Mouse (Mus musculus) liver, embryonic 14.5 days (tissue): ENCODE measurements around the gene Tor4a. TPM values are rescaled to one million over a fixed set of nuclear protein-coding genes. Genes with fewer than 3 reads are reported as not detected.

ENCODE experiments used
- ATAC-seq: fragments of 200-750 bp; cut with Nextera tagmentation; 2 replicates; pipeline ENCODE4 v1.8.0; 2017; ENCODE audit warnings: moderate number of reproducible peaks, mild to moderate bottlenecking, moderate library complexity; ENCODE audit not compliant: insufficient read depth
- DNase-seq, 3 experiments: peaks; one replicate each; pipeline ENCODE4 v3.0.0-alpha.2; 2012 to 2013; ENCODE audit warnings: low read depth in 3 of 3, low spot score in 3 of 3
- H3K27ac ChIP-seq: fragments of 300-500 bp; sonication (generic); 2 replicates; pipeline ENCODE4 v1.5.1; 2014; ENCODE audit warnings: moderate library complexity, mild to moderate bottlenecking, control low read depth, inconsistent platforms
- H3K27me3 ChIP-seq: fragments of 300-500 bp; sonication (generic); 2 replicates; pipeline ENCODE4 v1.6.1; 2014; ENCODE audit warnings: mild to moderate bottlenecking, low read length, moderate library complexity; ENCODE audit not compliant: control insufficient read depth, insufficient read depth
- H3K36me3 ChIP-seq: fragments of 300-500 bp; sonication (generic); replicated peaks from 2 replicates; pipeline ENCODE4 v1.6.1; 2014; ENCODE audit warnings: low read depth; ENCODE audit not compliant: control insufficient read depth, insufficient read depth
- H3K4me1 ChIP-seq, 2 experiments: fragments of 200-500 bp in 1 of 2; fragments of 300-500 bp in 1 of 2; sonication (generic) in 1 of 2; replicated peaks; 2 replicates each; pipeline ENCODE4 v1.6.1; 2012 to 2014; ENCODE audit warnings: antibody characterized with exemption in 1 of 2, inconsistent platforms in 1 of 2, low read length in 1 of 2; ENCODE audit not compliant: control insufficient read depth in 2 of 2, insufficient read depth in 2 of 2
- H3K4me2 ChIP-seq: fragments of 300-500 bp; sonication (generic); 2 replicates; pipeline ENCODE4 v1.6.1; 2014; ENCODE audit warnings: low read depth, mild to moderate bottlenecking, control low read depth, moderate library complexity
- H3K4me3 ChIP-seq, 2 experiments: fragments of 200-500 bp in 1 of 2; fragments of 300-500 bp in 1 of 2; sonication (generic) in 1 of 2; 2 replicates each; pipeline ENCODE4 v1.5.1; 2012 to 2014; ENCODE audit warnings: low read depth in 2 of 2, low read length in 2 of 2, mild to moderate bottlenecking in 2 of 2, control low read depth in 1 of 2, inconsistent platforms in 1 of 2, moderate library complexity in 1 of 2; ENCODE audit not compliant: insufficient read depth in 1 of 2
- H3K9ac ChIP-seq: fragments of 300-500 bp; sonication (generic); replicated peaks from 2 replicates; pipeline ENCODE4 v1.6.1; 2014; ENCODE audit warnings: mild to moderate bottlenecking, control low read depth, moderate library complexity
- H3K9me3 ChIP-seq: fragments of 300-500 bp; sonication (generic); 2 replicates; pipeline ENCODE4 v1.6.1; 2016; ENCODE audit warnings: low read length, mixed read lengths; ENCODE audit not compliant: control insufficient read depth
- CTCF ChIP-seq: IDR thresholded peaks from 2 replicates; pipeline ENCODE4 v1.5.1; 2016; ENCODE audit warnings: antibody characterized with exemption, low read depth, control low read depth
- EP300 ChIP-seq: IDR thresholded peaks from 2 replicates; pipeline ENCODE4 v1.6.1; 2016; ENCODE audit warnings: antibody characterized with exemption, low read depth
- WGBS: fragments of 180-500 bp; shearing (Covaris S2); extraction: QIAGEN DNeasy Blood & Tissue Kit; methylation state at CpG from one replicate; pipeline ENCODE4 v1.1.7; 2014; ENCODE audit not compliant: insufficient replicate concordance; 5-methylcytosine and 5-hydroxymethylcytosine counted together
- polyA plus RNA-seq, 2 experiments: library from polyadenylated mRNA; depleted of rRNA in 1 of 2; stranded (reverse) in 1 of 2; unstranded in 1 of 2; fragments of >200 nt; fragmentation: Nextera tagmentation in 1 of 2; extraction: Ambion mirVana in 1 of 2; gene quantifications; 2 replicates each; pipeline versions ENCODE4 v1.2.1 to v1.2.3; 2012 to 2014

Gene Tor4a
- polyA plus RNA-seq, 2 experiments, result 3.7 to 4.9 TPM

DNA sequence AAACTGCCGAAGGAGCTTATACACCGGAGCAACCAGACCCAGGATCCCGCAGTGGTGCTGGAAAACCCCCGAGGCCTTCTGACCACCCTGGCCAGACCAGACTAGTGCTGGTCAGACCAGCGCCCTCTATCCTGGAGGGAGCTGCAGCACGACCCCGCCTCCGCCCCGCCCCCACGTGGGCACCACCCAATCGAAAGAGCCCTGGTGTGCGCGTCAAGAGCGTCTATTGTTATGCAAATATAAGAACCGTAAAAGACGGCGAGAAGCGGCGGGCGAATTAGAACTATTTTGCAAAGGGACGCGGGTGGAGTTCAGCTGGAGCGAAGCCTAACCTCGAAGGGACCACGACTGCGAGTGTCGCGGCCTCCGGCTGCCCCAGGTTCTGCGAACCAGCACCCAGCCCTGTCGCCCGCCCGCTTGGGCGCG, 16.2 kb downstream of the Tor4a start, which contains the start of gene Nrarp:
Gene Nrarp, plus strand, starts transcription at position 281 of the 426 bp plus-strand sequence.
- Histone ChIP-seq H3K4me2 (peak within 1 kb of the TSS; percentile 90), H3K4me1 (peaks cover 3 to 20% of the 10 kb centered on the region in 2 experiments), H3K27me3 (peaks cover 16% of the 10 kb centered on the region), H3K27ac (peak within 1 kb of the TSS; percentile 62), H3K36me3 (no peaks in the 10 kb centered on the region), H3K9me3 (no peaks in the 10 kb centered on the region), H3K4me3 (peak within 1 kb of the TSS; percentile 55 to 68), H3K9ac (peak within 1 kb of the TSS; percentile 72)
- peak; percentile 81 for ATAC-seq
- TF ChIP-seq EP300, result no peak
- peak; percentile 65 for TF ChIP-seq CTCF
- under 1% methylated on average over 35 of the region's 35 CpGs for WGBS
- peak in 1 of 3 experiments; percentile 71 for DNase-seq

DNA sequence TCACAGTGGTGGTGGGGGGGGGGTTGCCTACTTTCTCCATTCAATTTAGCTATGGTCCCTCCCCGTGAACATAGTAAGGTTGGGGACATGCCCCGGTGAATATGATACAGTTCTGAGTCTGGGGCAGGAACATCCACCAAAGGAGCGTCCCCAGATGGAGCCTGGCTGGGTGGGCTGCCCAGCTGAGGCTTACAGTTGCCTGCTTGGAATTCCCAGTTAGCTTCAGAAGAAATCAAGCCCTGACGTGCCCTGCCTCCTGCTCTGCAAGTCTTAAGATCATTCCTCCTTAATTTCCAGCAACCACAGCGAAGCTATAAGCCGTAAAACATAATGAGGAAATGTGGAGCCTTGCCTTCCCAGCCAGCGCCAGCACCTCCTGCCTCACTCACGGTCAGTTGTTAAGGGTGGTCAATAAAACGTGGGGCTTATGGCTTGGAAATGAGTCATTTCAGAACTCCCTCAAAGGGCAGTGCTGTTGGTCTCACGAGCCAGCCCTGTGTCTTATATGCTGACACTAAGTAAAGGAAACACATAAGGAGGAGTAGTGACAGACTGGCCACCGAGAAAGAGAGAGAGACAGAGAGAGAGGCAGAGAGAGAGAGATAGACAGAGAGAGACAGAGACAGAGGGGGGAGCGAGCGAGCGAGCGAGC, 17.0 kb downstream of the Tor4a start:
- H3K9ac ChIP-seq, result no peak overlapping the region
- WGBS, result 61% methylated on average over 15 of the region's 15 CpGs
- peaks cover 11 to 26% of the 10 kb centered on the region in 2 experiments for H3K4me1 ChIP-seq
- H3K9me3 ChIP-seq, result no peaks in the 10 kb centered on the region
- DNase-seq (no peak), ATAC-seq (no peak)
- no peaks in the 10 kb centered on the region for H3K36me3 ChIP-seq
- H3K27ac ChIP-seq, result no peak overlapping the region
- no peak for TF ChIP-seq CTCF
- TF ChIP-seq EP300, result no peak
- peaks cover 12% of the 10 kb centered on the region for H3K27me3 ChIP-seq
- peak overlapping the region; percentile 90 for H3K4me2 ChIP-seq
- H3K4me3 ChIP-seq, result no peak overlapping the region

DNA sequence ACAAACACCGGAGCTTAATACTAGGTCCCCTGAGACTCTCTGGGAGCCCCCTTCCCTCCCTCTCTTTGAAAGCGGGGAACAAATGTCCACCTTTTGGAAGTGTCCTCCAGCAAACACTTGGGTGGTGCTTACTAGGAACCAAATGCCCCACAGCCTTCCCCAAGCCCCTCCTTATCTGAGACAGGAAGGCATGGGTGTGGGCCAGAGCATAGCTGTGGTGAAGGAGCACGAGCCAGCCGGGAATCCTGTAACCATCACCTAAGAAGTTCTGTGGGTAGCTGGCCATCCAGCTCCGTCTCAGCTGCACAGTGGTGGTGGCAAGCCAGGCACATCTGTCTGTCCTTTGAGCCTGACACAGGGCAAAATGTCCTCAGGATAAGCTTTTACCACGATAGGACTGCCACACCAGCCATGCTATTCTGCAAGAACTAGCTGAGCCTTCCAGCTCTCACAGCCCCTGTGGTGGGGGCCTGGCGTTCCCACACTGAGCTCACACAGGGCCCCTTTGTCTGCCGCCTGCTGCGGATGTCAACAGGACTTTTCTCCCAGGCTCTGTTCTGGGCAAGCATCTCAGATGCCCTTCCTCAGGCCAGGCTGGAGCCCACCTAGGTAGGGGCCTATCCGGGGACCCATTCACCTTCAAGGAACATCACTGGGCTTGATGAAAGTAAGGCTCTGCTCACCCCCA, 18.3 kb downstream of the Tor4a start:
- 36% methylated on average over 10 of the region's 10 CpGs for WGBS
- Histone ChIP-seq H3K36me3 (no peaks in the 10 kb centered on the region), H3K4me3 (no peak overlapping the region), H3K27ac (no peak overlapping the region), H3K9me3 (no peaks in the 10 kb centered on the region), H3K9ac (no peak overlapping the region), H3K4me2 (no peak overlapping the region), H3K27me3 (peaks cover 10% of the 10 kb centered on the region; the same call in 1 of the 2 replicates), H3K4me1 (peaks cover 16 to 37% of the 10 kb centered on the region in 2 experiments)
- DNase-seq (no peak), ATAC-seq (no peak)
- no peak for TF ChIP-seq CTCF
- TF ChIP-seq EP300, result no peak

DNA sequence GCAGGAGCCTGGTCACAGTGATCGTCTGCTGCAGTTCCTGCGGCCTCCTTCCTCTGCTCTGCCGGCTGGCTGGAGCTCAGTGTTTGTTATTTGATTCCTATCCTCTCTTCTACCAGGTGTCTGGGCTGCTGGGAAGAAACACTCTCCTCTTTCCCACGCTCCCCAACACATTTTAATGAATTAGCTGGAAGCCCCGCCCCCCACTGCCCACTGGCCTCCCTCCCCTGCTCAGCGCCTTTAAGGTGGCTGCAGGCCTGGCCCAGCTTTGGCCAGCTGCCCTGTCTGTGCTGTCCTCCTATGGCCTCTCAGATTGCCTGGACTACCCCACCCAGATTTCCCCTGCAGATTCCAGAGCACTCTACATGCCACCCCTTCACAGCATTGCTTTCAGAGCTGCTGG, 19.0 kb downstream of the Tor4a start:
- Histone ChIP-seq H3K27me3 (peaks cover 7% of the 10 kb centered on the region; the same call in 1 of the 2 replicates), H3K9ac (no peak overlapping the region), H3K9me3 (no peaks in the 10 kb centered on the region), H3K27ac (no peak overlapping the region), H3K4me2 (no peak overlapping the region), H3K4me1 (peaks cover 24 to 40% of the 10 kb centered on the region in 2 experiments), H3K36me3 (no peaks in the 10 kb centered on the region), H3K4me3 (no peak overlapping the region)
- ATAC-seq (no peak), DNase-seq (no peak)
- TF ChIP-seq EP300, result no peak
- no peak for TF ChIP-seq CTCF
- WGBS, result 42% methylated on average over 6 of the region's 6 CpGs

DNA sequence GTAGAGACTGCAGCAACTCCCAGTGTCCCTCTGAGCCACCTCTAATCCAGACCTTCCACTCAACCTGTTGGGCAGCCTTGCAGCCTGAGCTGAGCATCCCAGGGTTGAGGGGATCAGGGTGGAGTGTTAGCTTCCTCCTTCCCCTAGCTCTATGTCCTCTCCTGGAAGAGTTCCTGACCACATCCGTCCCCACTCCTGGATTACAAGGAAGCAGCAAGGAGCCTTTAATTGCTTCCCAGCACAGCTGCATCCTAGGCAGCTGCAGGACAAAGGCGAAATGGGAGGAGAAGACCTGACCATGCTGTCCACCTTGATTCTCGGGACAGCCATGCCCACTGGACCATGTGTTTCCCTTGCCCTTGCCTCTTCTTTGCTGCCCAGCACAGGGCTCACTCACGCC, 19.6 kb downstream of the Tor4a start:
- Histone ChIP-seq H3K9ac (no peak overlapping the region), H3K4me1 (peaks cover 27 to 42% of the 10 kb centered on the region in 2 experiments), H3K27ac (no peak overlapping the region)

More for the DNA sequence above, 19.6 kb downstream of the Tor4a start:
- Histone ChIP-seq H3K27me3 (peaks cover 7% of the 10 kb centered on the region; the same call in 1 of the 2 replicates), H3K36me3 (no peaks in the 10 kb centered on the region), H3K9me3 (no peaks in the 10 kb centered on the region), H3K4me2 (no peak overlapping the region), H3K4me3 (no peak overlapping the region)
- WGBS, result 61% methylated on average over 4 of the region's 4 CpGs
- DNase-seq (no peak), ATAC-seq (no peak)
- TF ChIP-seq CTCF, result no peak
- no peak for TF ChIP-seq EP300
